Mouse (Mus musculus) CH12F3 (cell line): Measurements from ENCODE around the gene Pfn3.
"Not testable (repeated sequence)": the region's sequence is repeated elsewhere in the genome, so short reads cannot be mapped to it uniquely, and the experiment has no call there.

ENCODE experiments used
- in situ Hi-C: fragments of 300-500 bp; cut with MboI; formaldehyde crosslinking; loops from 2 replicates; pipeline ENCODE4 v1.14.3; 2020; ENCODE audit warnings: low sequenced_read_pairs

Pfn3 gene

GRCm38 (mm10) chr13:55414743-55415380 is at the start of gene Pfn3:
TSS of gene Pfn3 (minus strand) at chr13:55415232.
- in situ Hi-C loops = loop anchor here (10.0 kb wide), 1 partner anchor 110 kb away; the partner anchor contains the start of gene Dok3

- in situ Hi-C loops = no loop called here
Measured at GRCm38 (mm10) chr13:55464027-55464884, 49.2 kb upstream of the Pfn3 start, which contains the start of gene Prr7. TSS of gene Prr7 (plus strand) at chr13:55464267.

GRCm38 (mm10) chr13:55463399-55464026 is 48.5 kb upstream of the Pfn3 start:
- in situ Hi-C loops = no loop called here

GRCm38 (mm10) chr13:55462965-55463364 is 47.9 kb upstream of the Pfn3 start:
- in situ Hi-C loops = no loop called here

GRCm38 (mm10) chr13:55451785-55452549 is 36.9 kb upstream of the Pfn3 start:
- in situ Hi-C loops = no loop called here

GRCm38 (mm10) chr13:55451296-55451695 is 36.3 kb upstream of the Pfn3 start:
- in situ Hi-C loops = no loop called here

GRCm38 (mm10) chr13:55450511-55450980 is 35.5 kb upstream of the Pfn3 start:
- in situ Hi-C loops = no loop called here

GRCm38 (mm10) chr13:55449679-55450441 is 34.8 kb upstream of the Pfn3 start:
- in situ Hi-C loops = no loop called here

- in situ Hi-C loops = no loop called here
Measured at GRCm38 (mm10) chr13:55449205-55449604, 34.2 kb upstream of the Pfn3 start.

- in situ Hi-C loops = no loop called here
Measured at GRCm38 (mm10) chr13:55448131-55448530, 33.1 kb upstream of the Pfn3 start.

GRCm38 (mm10) chr13:55447543-55447943 is 32.5 kb upstream of the Pfn3 start:
- in situ Hi-C loops = no loop called here

GRCm38 (mm10) chr13:55446483-55447105 is 31.6 kb upstream of the Pfn3 start:
- in situ Hi-C loops = no loop called here

GRCm38 (mm10) chr13:55445361-55446091 is 30.5 kb upstream of the Pfn3 start:
- in situ Hi-C loops = no loop called here

GRCm38 (mm10) chr13:55444937-55445315 is 29.9 kb upstream of the Pfn3 start, which contains the start of gene Grk6:
TSS of gene Grk6 (plus strand) at chr13:55445072.
- in situ Hi-C loops = no loop called here

- in situ Hi-C loops = no loop called here
Measured at GRCm38 (mm10) chr13:55444286-55444936, 29.4 kb upstream of the Pfn3 start.

GRCm38 (mm10) chr13:55443799-55444285 is 28.8 kb upstream of the Pfn3 start:
- in situ Hi-C loops = no loop called here

GRCm38 (mm10) chr13:55437111-55437629 is 22.1 kb upstream of the Pfn3 start:
- in situ Hi-C loops = not testable (repeated sequence)
